Comparison of ENCODE assay signal across 8 mouse cellular contexts in genomic region chr7:116443004-116443696, GRCm38 (mm10). TPM values are rescaled to one million over a fixed set of nuclear protein-coding genes. Genes with fewer than 3 reads are reported as not detected.
A peak's percentile ranks its signal among the peaks of the same experiment; 100 is the strongest.
DNase-seq lines count a peak whose midpoint lies in the region; ATAC-seq lines count a peak whose summit lies in the region.

TSS of gene Pik3c2a (minus strand) at chr7:116443449.

- H3K36me3 ChIP-seq in hindbrain, embryonic 15.5 days: no peaks in the 10 kb centered on the region

- no peaks in the 10 kb centered on the region for H3K9me3 ChIP-seq in hindbrain, embryonic 15.5 days

- whole genome bisulfite sequencing in hindbrain, embryonic 15.5 days: under 1% methylated on average over 65 of the region's 72 CpGs

- peak within 1 kb of the TSS; percentile 88 for H3K4me2 ChIP-seq in hindbrain, embryonic 15.5 days

- H3K4me1 ChIP-seq in hindbrain, embryonic 15.5 days (replicated peaks): peaks cover 33% of the 10 kb centered on the region

- peak; percentile 100 for ATAC-seq in hindbrain, embryonic 15.5 days (ENCODE audit: low FRiP score, low read depth)

- DNase-seq in R1 (ENCODE audit: low read depth, low spot score): peak; percentile 96
- DNase-seq in cerebellum, postnatal 25 days: peak; percentile 96 to 98
- peak; percentile 89 to 92 for DNase-seq in frontal cortex, postnatal 25 days (ENCODE audit: low spot score in 2 of 2)
- DNase-seq in left cerebral cortex, adult 11 months (ENCODE audit: low spot score): peak; percentile 92
- DNase-seq in lung, postnatal 4 days: peak; percentile 97 to 98
- peak; percentile 91 for DNase-seq in retina, postnatal 7 days (ENCODE audit: low read depth, low spot score)
- DNase-seq in urinary bladder, adult 2 months (ENCODE audit: low spot score): peak; percentile 92

- H3K4me3 ChIP-seq in hindbrain, embryonic 15.5 days: peak within 1 kb of the TSS; percentile 99

- H3K27ac ChIP-seq in hindbrain, embryonic 15.5 days (replicated peaks): peak within 1 kb of the TSS; percentile 93

- H3K9ac ChIP-seq in hindbrain, embryonic 15.5 days: peak within 1 kb of the TSS; percentile 82

- no peaks in the 10 kb centered on the region for H3K27me3 ChIP-seq in hindbrain, embryonic 15.5 days

RNA-seq across cellular contexts. Expression of gene Pik3c2a, which starts in this region (rescaled TPM):
- 13.8 and 16.7 TPM in 2 replicates for polyA plus RNA-seq in hindbrain, embryonic 15.5 days (2015; fragmentation: Nextera tagmentation; extraction: Ambion mirVana)
- polyA plus RNA-seq in urinary bladder, adult 2 months (2012; rRNA removed): 18.5 and 20.0 TPM in 2 replicates

Comparison
In these comparisons a context has a peak if more than half of its experiments do, and no peak if none do; other contexts are left out.
1. Peak in every context shown above with its lines: DNase-seq, ATAC-seq, H3K4me3 ChIP-seq and H3K27ac ChIP-seq.